30 mouse cellular contexts compared by ENCODE assay signal in genomic region chr11:119265811-119266210, GRCm38 (mm10). TPM values are rescaled to one million over a fixed set of nuclear protein-coding genes. Genes with fewer than 3 reads are reported as not detected.
DNase-seq lines count a peak whose midpoint lies in the region; ATAC-seq and TF ChIP-seq lines count a peak whose summit lies in the region.
"Had no signal": no experiment of that assay in that cellular context is flagged by ENCODE, and none has a peak within 500 bp of the region (broad histone marks: within the 10 kb centered on the region; RNA-seq: fewer than 3 reads in every experiment).

No protein-coding gene starts in this region.

- no peaks in the 10 kb centered on the region for H3K9me3 ChIP-seq in liver, embryonic 12.5 days (replicated peaks)
- H3K9me3 ChIP-seq in CH12.LX (replicated peaks; ENCODE audit: low read length), result peaks cover 2% of the 10 kb centered on the region
- H3K9me3 ChIP-seq in limb, embryonic 10.5 days (replicated peaks), result no peaks in the 10 kb centered on the region
- H3K9me3 ChIP-seq: embryonic facial prominence, embryonic 10.5 days; embryonic facial prominence, embryonic 13.5 days; forebrain, embryonic 12.5 days; forebrain, embryonic 15.5 days; G1E; heart, embryonic 12.5 days; heart, embryonic 15.5 days had no signal

- in situ Hi-C loops in CH12.LX (cut with MboI; ENCODE audit: low pct_ligation_motif_present, low pct_unique_long_range_greater_than_20kb, low sequenced_read_pairs), result no loop called here

- no peak; a peak in 1 of 4 replicates for TF ChIP-seq CTCF in CH12.LX (conservative IDR thresholded peaks at IDR 0.05 in 1 of 2, IDR thresholded peaks at IDR 0.05 in 1 of 2; ENCODE audit: low read depth in 2 of 2, low read length in 2 of 2)

- H3K4me1 ChIP-seq in liver, embryonic 12.5 days, result peaks cover 44% of the 10 kb centered on the region
- H3K4me1 ChIP-seq in CH12.LX (ENCODE audit: control insufficient read depth in 1 of 2, insufficient read depth in 2 of 2), result peaks cover 13 to 32% of the 10 kb centered on the region in 2 experiments
- H3K4me1 ChIP-seq in limb, embryonic 10.5 days, result peaks cover 18% of the 10 kb centered on the region

- no peak overlapping the region for H3K27ac ChIP-seq in liver, embryonic 12.5 days
- H3K27ac ChIP-seq in CH12.LX (ENCODE audit: insufficient read depth, low read depth), result no peak overlapping the region
- no peak overlapping the region for H3K27ac ChIP-seq in limb, embryonic 10.5 days
- H3K27ac ChIP-seq: embryonic facial prominence, embryonic 10.5 days; embryonic facial prominence, embryonic 13.5 days; forebrain, embryonic 12.5 days; forebrain, embryonic 15.5 days; heart, embryonic 15.5 days; hindbrain, embryonic 14.5 days; hindbrain, postnatal 0 days had no signal

- no peak for TF ChIP-seq POLR2A in CH12.LX (IDR thresholded peaks at IDR 0.05; ENCODE audit: low read depth, low read length)

- H3K4me3 ChIP-seq in liver, embryonic 12.5 days, result no peak overlapping the region
- no peak overlapping the region for H3K4me3 ChIP-seq in CH12.LX (replicated peaks in 1 of 3; ENCODE audit: low read depth in 2 of 3, low read length in 2 of 3, poor library complexity in 1 of 3)
- no peak overlapping the region for H3K4me3 ChIP-seq in limb, embryonic 10.5 days
- H3K4me3 ChIP-seq: embryonic facial prominence, embryonic 10.5 days; embryonic facial prominence, embryonic 13.5 days; erythroblast, embryonic 14.5 days; forebrain, embryonic 12.5 days; forebrain, embryonic 15.5 days; heart, embryonic 12.5 days; heart, embryonic 15.5 days had no signal

- peaks cover 10% of the 10 kb centered on the region; the same call in 1 of the 2 replicates for H3K36me3 ChIP-seq in liver, embryonic 12.5 days
- peaks cover 11 to 17% of the 10 kb centered on the region in 2 experiments for H3K36me3 ChIP-seq in CH12.LX (replicated peaks in 1 of 2; ENCODE audit: control insufficient read depth in 1 of 2, insufficient read depth in 1 of 2, low read length in 1 of 2)
- H3K36me3 ChIP-seq in limb, embryonic 10.5 days, result peaks cover 3% of the 10 kb centered on the region; the same call in 1 of the 2 replicates

- 55% methylated on average over 7 of the region's 7 CpGs for WGBS in liver, embryonic 12.5 days (ENCODE audit: insufficient replicate concordance)
- WGBS in limb, embryonic 10.5 days, result 78% methylated on average over 7 of the region's 7 CpGs

- no peak overlapping the region for H3K4me2 ChIP-seq in liver, embryonic 12.5 days
- H3K4me2 ChIP-seq in CH12.LX (ENCODE audit: insufficient read depth, low read depth, poor library complexity, severe bottlenecking), result no peak overlapping the region
- H3K4me2 ChIP-seq: embryonic facial prominence, embryonic 13.5 days; forebrain, embryonic 12.5 days; forebrain, embryonic 15.5 days; heart, embryonic 12.5 days; heart, embryonic 15.5 days; hindbrain, embryonic 14.5 days had no signal

- no peak overlapping the region for H3K9ac ChIP-seq in liver, embryonic 12.5 days
- no peak overlapping the region for H3K9ac ChIP-seq in CH12.LX (ENCODE audit: insufficient read depth, low read depth)
- H3K9ac ChIP-seq: embryonic facial prominence, embryonic 13.5 days; forebrain, embryonic 12.5 days; forebrain, embryonic 15.5 days; heart, embryonic 12.5 days; heart, embryonic 15.5 days; hindbrain, embryonic 14.5 days had no signal

- H3K27me3 ChIP-seq in liver, embryonic 12.5 days (replicated peaks), result no peaks in the 10 kb centered on the region
- H3K27me3 ChIP-seq in CH12.LX (replicated peaks), result peaks cover 45% of the 10 kb centered on the region
- no peaks in the 10 kb centered on the region for H3K27me3 ChIP-seq in limb, embryonic 10.5 days (ENCODE audit: low read depth, poor library complexity, severe bottlenecking)
- H3K27me3 ChIP-seq: embryonic facial prominence, embryonic 13.5 days; forebrain, embryonic 12.5 days; forebrain, embryonic 15.5 days; heart, embryonic 12.5 days; heart, embryonic 15.5 days had no signal

- H3K79me2 ChIP-seq in CH12.LX (replicated peaks; ENCODE audit: control insufficient read depth, extremely low read depth, insufficient read depth, poor library complexity, severe bottlenecking), result peaks cover 4% of the 10 kb centered on the region; the same call in 1 of the 2 replicates

- TF ChIP-seq EP300 in CH12.LX (IDR thresholded peaks at IDR 0.05; ENCODE audit: low read length), result no peak

- no peak for ATAC-seq in liver, embryonic 12.5 days
- ATAC-seq: forebrain, embryonic 15.5 days; hindbrain, postnatal 0 days; inflammation-experienced regulatory T-cells, adult 6 months; intestine, embryonic 16.5 days had no signal

- dilution Hi-C loops in CH12.LX (cut with MboI; ENCODE audit: extremely low pct_ligation_motif_present, extremely low pct_unique_long_range_greater_than_20kb, low sequenced_read_pairs), result no loop called here

- TF ChIP-seq RAD21 in CH12.LX (IDR thresholded peaks at IDR 0.05; ENCODE audit: low read depth, low read length), result no peak

- DNase-seq in liver, result peak; percentile 36
- no peak for DNase-seq in CH12.LX (ENCODE audit: extremely low read depth)
- peak; percentile 11 for DNase-seq in NIH3T3 (ENCODE audit: low read depth)
- DNase-seq in left cerebral cortex, adult 18-20 months (ENCODE audit: low spot score in 2 of 2), result no peak
- no peak for DNase-seq in limb, embryonic 10.5 days (ENCODE audit: low spot score)
- DNase-seq: adrenal gland, postnatal 10 days; adrenal gland, postnatal 36 days; B cell, adult 2 months; cerebellum, adult 11 months; cerebellum, adult 2 months; cerebellum, postnatal 36 days; embryo, embryonic 11 days; gastrocnemius, postnatal 25 days; heart, adult 18-20 months; heart, postnatal 10 days; heart, postnatal 4 days had no signal

TF ChIP-seq in CH12.LX, 34 proteins besides CTCF, POLR2A, EP300 and RAD21:
- TF ChIP-seq ZNF384 (IDR thresholded peaks at IDR 0.05; ENCODE audit: low read depth, low read length) (peak; percentile 9; the same call in 1 of the 2 replicates), ELF1 (IDR thresholded peaks at IDR 0.05; ENCODE audit: low read depth, low read length) (no peak)

RNA-seq across cellular contexts. Expression of gene Gaa, which starts 1.9 kb away (rescaled TPM):
- polyA plus RNA-seq in liver, embryonic 12.5 days (2016; fragmentation: Nextera tagmentation; extraction: Ambion mirVana), result 26.4 and 27.3 TPM in 2 replicates
- total RNA-seq in CH12.LX (2012; rRNA removed), result 80.8 and 105 TPM in 2 replicates
- total RNA-seq in CH12.LX (2014; rRNA removed), result 19.6 and 19.8 TPM in 2 replicates
- 91.0 and 93.2 TPM in 2 replicates for polyA plus RNA-seq in CH12.LX (2012; ENCODE audit: insufficient read length, low read depth)
- total RNA-seq in left cerebral cortex, adult 18-20 months (2021), result 100 to 1,000 TPM; 242 to 279 TPM
- polyA plus RNA-seq in limb, embryonic 10.5 days (2016; fragmentation: Nextera tagmentation; extraction: Ambion mirVana), result 23.4 and 27.8 TPM in 2 replicates

RNA-seq across cellular contexts. Expression of gene Eif4a3, which starts 34.1 kb away (rescaled TPM):
- 247 and 262 TPM in 2 replicates for polyA plus RNA-seq in liver, embryonic 12.5 days (2016; fragmentation: Nextera tagmentation; extraction: Ambion mirVana)
- 402 and 538 TPM in 2 replicates for total RNA-seq in CH12.LX (2012; rRNA removed)
- total RNA-seq in CH12.LX (2014; rRNA removed), result 400 and 449 TPM in 2 replicates
- 554 and 605 TPM in 2 replicates for polyA plus RNA-seq in CH12.LX (2012; ENCODE audit: insufficient read length, low read depth)
- total RNA-seq in left cerebral cortex, adult 18-20 months (2021), result 10 to 100 TPM; 75.9 to 83.0 TPM
- 503 and 564 TPM in 2 replicates for polyA plus RNA-seq in limb, embryonic 10.5 days (2016; fragmentation: Nextera tagmentation; extraction: Ambion mirVana)

RNA-seq across cellular contexts. Expression of gene Ccdc40, which starts 37.4 kb away (rescaled TPM):
- 1.8 and 2.4 TPM in 2 replicates for polyA plus RNA-seq in liver, embryonic 12.5 days (2016; fragmentation: Nextera tagmentation; extraction: Ambion mirVana)
- total RNA-seq in CH12.LX (2012; rRNA removed) (0.80 and 1.3 TPM in 2 replicates), CH12.LX (2014; rRNA removed) (0.82 and 0.97 TPM in 2 replicates)
- polyA plus RNA-seq in CH12.LX (2012; ENCODE audit: insufficient read length, low read depth), result 1.2 and 1.4 TPM in 2 replicates
- total RNA-seq in left cerebral cortex, adult 18-20 months (2021), result under 1 TPM; 0.70 to 0.91 TPM
- polyA plus RNA-seq in limb, embryonic 10.5 days (2016; fragmentation: Nextera tagmentation; extraction: Ambion mirVana), result 9.8 and 12.8 TPM in 2 replicates
- polyA plus RNA-seq: G1E had no signal

RNA-seq across cellular contexts. Expression of gene Tbc1d16, which starts 37.5 kb away (rescaled TPM):
- polyA plus RNA-seq in liver, embryonic 12.5 days (2016; fragmentation: Nextera tagmentation; extraction: Ambion mirVana), result 1.8 and 2.0 TPM in 2 replicates
- total RNA-seq in CH12.LX (2012; rRNA removed) (9.4 and 15.9 TPM in 2 replicates), CH12.LX (2014; rRNA removed) (0.65 and 0.79 TPM in 2 replicates)
- polyA plus RNA-seq in CH12.LX (2012; ENCODE audit: insufficient read length, low read depth), result 2.4 and 2.7 TPM in 2 replicates
- total RNA-seq in left cerebral cortex, adult 18-20 months (2021), result 10 to 100 TPM; 24.8 to 27.5 TPM
- 19.6 and 20.2 TPM in 2 replicates for polyA plus RNA-seq in limb, embryonic 10.5 days (2016; fragmentation: Nextera tagmentation; extraction: Ambion mirVana)
- polyA plus RNA-seq: G1E had no signal

RNA-seq across cellular contexts. Expression of gene Card14, which starts 41.8 kb away (rescaled TPM):
- 0.23 and 0.26 TPM in 2 replicates for polyA plus RNA-seq in liver, embryonic 12.5 days (2016; fragmentation: Nextera tagmentation; extraction: Ambion mirVana)
- total RNA-seq in CH12.LX (2012; rRNA removed), result 0.63 and 1.1 TPM in 2 replicates
- not detected in 2 replicates for total RNA-seq in CH12.LX (2014; rRNA removed)
- polyA plus RNA-seq in CH12.LX (2012; ENCODE audit: insufficient read length, low read depth), result 0.16 TPM in 1 of 2 replicates, not detected in the other
- total RNA-seq in left cerebral cortex, adult 18-20 months (2021), result under 1 TPM; 0.12 to 0.28 TPM
- polyA plus RNA-seq in limb, embryonic 10.5 days (2016; fragmentation: Nextera tagmentation; extraction: Ambion mirVana), result 0.08 and 0.30 TPM in 2 replicates
- total RNA-seq: heart, adult 18-20 months had no signal
- polyA plus RNA-seq: G1E; hindbrain, embryonic 11.5 days; inflammation-experienced regulatory T-cells, adult 6 months had no signal

Comparison
In these comparisons a context has a peak if more than half of its experiments do, and no peak if none do; other contexts are left out.
1. DNase-seq: peak in liver (single experiment) and NIH3T3 (single experiment); none in CH12.LX (single experiment), left cerebral cortex, adult 18-20 months (0 of 2) and limb, embryonic 10.5 days (single experiment).